Mouse (Mus musculus) layer of hippocampus, postnatal 14 days (tissue): ENCODE results near the gene Ermard. TPM values are rescaled to one million over a fixed set of nuclear protein-coding genes. Genes with fewer than 3 reads are reported as not detected.
A peak's percentile ranks its signal among the peaks of the same experiment; 100 is the strongest.

Source experiments
- DNase-seq, 2 experiments: peaks; one replicate each; pipeline ENCODE4 v3.0.0; 2021 to 2022; ENCODE audit warnings: low spot score in 2 of 2, mixed read lengths in 1 of 2
- total RNA-seq, 2 experiments: library from RNA; stranded (reverse); gene quantifications; 2 replicates each; pipeline ENCODE4 v1.2.3; 2021

The Ermard gene
- total RNA-seq, 2 experiments from 2014 or later = 62.2 to 64.7 TPM

DNA sequence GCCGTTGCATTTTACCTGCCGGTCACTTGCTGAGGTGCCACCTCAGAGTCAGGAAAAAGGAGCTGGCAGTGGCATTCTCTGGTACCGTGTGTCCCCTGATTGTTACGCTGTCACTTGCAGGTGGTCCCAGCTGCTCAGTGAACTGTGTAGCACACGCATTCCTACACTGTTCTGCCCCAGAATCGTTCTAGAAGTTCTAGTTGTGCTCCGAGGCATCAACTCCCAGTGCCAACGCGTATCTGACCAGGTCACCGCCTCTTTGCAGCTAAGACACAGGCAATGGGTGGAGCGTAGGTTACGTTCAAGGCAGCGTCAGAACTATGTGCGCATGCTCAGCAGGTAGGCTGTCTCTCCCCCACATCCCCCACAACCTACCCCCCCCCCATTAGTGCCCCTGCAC lies 18.6 kb downstream of the Ermard start:
- DNase-seq = no peak

DNA sequence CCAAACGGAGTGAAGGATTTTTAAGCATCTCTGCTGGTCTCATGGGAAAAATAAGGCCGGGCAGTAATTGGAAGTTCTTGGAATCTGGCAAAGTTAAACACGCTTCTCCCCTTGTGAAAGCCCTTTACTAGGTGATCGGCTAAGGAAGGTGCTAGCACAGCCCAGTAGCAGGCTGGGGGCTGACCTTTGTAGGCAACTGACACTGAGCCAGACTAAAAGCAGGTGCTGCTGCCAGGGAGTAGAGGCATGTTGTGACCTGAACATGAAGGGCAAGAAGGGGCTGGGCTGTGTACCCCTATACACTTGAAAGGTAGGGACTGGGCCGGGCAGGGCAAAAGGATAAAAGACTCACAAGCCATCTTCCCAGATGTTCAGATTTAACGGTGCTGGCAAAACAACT lies 19.3 kb downstream of the Ermard start:
- DNase-seq = no peak

DNA sequence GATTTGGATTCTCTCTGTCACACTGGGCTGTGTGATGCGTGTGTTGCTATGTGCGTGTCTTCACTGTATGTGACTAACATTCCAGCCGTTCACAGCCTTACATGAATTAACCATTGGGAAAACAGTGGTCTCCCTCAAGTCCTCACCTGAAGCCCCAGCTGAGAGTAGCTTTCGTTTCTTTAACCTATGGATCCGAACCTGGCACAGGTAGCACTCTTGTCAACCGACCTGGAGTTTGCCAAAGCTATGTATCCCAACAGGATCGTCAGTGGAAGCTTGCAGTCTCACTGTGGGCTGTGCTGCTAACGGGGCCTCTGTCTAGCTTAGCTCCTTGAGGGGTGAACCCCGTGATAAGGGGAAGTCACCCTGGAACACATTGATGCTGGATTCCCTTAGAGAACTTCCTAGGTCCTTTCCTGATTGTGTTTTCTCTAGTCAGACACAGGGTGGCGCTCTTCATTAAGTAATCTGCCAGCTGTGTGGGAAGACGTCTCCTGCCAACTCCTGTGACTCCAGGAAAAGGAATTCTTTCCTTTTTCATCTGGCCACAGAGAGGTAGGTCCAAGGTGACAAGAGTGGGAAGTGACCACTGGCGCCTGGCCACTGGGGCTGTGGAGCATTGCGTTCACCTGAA lies 24.5 kb downstream of the Ermard start:
- DNase-seq = peak; percentile 75 to 88

DNA sequence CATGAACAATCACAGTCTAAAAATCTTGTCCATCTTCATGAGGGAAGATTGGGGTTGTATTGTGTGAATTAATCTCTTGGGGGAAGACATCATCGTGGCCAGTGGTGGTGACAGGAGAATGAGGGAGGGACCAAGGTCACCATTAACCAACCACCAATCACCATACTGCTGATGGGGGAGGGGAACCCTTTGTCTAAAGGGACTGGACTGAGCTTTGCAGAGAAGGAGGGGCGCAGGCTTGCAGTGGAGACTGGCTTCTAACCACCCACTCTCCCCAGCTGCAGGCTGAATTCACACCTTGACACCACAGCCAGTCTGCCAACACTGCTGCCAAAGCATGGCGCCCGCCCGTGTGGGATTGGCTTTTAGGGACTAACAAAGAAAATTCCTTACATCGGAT lies 25.1 kb downstream of the Ermard start:
- DNase-seq = no peak

DNA sequence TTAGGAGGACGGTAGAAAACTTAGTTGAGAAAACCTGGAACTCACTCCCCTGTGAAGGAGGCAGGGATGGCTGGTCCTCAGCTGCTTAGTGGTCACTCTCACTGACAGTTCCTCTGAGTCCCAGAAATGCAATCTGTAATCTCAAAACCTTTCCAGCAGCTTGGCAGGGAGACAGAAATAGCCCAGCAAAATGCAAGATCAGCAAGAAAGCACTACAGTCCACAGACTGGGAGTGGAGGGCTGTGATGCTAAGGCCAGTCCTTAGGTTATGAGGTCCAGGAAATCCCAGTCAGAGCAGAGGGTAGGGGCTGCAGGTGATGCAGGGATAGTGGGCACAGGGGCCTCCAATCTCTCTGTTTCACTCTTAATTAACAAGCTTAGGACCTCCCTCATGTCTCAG lies 25.9 kb downstream of the Ermard start:
- no peak for DNase-seq

DNA sequence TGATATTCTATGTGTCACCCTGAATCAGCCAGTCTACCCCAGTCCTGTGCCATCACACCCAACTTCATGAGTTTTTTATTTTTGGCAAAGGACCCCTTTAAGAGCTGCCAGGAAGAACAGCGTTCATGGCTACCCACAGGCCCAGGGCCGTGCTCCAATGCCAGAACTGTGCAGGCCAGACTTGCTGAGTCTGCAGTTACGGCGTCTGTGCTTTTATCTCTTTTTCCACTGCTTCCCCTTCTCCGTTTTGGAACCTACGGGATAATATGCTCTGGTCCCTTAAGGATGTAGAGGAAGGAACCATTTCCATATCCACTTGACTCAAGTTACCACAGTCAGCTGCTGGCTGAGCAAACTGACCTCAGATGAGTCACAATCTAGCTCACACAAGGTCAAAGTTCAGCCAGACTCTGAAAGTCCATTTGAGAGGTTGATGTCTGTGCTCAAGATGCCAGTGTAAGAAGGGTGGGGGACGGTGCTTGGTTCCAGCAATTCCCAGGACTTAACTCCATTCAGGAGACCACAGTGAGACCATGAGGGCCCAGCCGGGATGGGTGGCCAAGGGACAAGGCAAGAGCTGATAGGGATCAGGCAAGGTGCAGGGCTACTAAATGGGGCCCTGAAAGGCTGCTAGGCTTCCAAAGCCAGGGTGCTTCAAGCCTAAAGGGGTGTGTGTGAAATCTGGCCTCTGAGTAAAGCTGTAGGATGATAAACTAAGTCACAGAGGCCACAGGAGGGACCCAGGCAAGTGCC lies 27.2 kb downstream of the Ermard start:
- DNase-seq = no peak

DNA sequence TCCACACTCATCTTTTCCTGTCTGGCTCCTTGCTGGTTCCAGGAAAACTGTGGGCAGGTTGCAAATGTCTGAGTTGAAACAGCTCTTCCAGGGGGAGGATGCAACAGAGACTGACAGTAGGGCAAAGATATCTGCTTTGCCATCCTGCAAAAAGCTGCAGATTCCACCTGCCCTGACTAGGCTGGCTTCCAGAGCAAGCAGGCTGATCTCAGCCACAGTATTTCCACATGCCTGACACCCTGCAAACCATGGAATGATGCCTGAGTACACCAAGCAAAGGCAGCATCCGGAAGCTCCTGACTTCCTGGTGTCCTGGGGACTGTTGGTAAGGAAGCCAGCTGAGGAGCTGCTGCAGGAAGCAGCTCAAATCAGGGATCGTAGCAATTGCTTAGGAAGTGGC lies 28.1 kb downstream of the Ermard start:
- DNase-seq = peak; percentile 39 to 58

DNA sequence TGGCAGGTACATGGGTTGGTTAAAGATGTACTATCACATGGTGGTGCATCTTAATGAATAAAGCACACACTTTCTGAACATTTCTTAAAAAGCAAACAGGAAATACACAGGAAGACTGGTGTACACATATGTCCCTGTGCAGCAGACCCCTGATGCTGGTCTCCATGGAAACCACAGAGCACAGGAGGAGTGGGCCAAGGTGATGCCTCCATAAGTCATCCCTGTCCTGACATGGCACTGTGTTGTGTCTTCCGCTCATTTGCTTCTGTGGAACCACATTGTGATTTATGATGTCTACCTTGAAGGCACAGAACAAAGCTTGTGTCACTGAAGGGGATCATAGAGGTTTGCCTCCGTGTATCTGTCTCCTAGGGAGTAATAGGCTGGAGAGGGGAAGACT lies 31.2 kb downstream of the Ermard start:
- DNase-seq = no peak

DNA sequence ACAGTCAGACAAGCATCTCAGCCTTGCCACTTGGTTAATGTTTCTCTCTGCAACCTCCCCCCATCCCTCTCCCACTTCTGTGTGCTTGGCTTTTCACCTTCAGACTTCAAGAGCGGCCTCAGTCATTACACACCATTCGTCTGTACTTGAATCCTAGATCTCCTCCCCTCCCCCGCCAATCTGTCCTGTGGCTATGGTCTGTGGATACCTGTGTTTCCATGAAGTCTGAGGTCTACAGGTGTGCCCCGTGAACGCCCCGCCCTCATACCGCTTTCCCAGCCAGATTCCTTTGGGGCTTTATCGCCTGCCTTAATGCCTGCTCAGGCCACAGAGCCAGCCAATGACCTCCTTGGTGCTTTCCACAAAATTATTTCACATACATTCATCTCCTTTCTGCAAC lies 34.0 kb downstream of the Ermard start:
- DNase-seq = no peak

DNA sequence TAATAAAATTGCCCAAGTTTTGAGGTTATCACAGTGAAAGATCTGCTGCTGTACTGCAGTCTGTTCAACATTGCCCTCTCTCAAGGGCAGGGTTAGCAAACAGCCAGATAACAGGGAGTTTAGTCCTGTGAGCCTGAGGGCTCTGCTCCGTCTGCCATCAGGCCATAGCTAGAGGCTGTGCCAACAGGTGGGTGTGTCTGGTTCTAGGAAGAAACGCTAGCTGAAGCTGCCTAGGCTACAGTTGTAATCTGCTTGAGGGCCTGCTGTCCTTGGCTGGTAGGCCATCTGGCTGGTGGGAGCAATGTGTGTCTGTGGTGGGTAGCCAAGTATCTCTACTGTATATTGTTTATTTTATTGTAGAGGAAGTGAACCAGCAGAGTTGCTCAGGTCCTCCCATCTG lies 36.5 kb downstream of the Ermard start:
- DNase-seq = peak in 1 of 2 experiments; percentile 27

DNA sequence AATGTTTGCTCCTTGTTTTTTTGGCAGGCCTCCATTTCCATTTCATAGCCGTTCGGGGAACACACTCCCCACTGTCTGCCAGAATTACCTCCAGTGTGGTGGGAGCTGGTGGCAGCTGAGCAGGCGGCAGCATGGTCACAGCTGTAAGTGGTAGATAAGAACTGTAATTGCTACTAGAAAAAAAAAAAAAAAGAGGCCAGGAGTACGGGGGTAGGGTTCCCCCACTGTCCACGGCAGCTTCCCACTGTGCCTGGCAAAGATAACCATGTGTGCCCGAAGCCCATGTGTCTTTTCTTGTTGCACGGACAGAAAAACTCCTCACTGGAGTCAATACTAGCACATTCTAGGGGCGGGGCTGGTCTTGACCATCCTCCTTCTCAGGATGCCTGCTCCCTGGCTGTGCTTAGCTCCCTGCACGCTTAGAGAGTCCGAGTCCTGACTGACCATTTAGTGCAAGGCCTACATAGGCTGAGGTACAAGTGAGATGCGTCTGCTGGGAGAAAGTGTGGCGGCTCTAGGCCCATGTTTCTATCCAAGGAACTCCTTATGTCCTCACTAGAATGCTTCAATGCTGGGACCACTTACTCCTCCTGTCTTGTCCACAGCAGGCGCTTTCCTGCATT lies 43.3 kb downstream of the Ermard start:
- DNase-seq = no peak

DNA sequence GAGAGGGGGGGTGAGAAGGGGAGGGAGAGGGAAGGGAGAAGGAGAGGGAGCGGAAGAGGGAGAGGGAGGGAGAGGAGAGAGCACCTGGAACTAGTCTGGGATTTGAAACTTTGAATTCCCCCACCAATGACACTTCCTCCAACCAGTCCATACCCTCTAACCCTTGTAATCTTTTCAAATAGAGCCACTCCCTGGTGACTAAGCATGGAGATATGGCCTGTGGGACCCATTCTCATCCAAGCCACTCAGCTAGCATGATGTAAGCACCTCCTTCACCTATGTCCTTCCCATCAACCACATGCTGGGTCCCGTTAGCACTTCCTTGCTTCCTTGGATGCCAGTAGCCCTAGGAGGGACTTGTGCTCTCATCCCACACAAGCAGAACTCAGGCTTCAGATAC lies 44.0 kb downstream of the Ermard start:
- no peak for DNase-seq

DNA sequence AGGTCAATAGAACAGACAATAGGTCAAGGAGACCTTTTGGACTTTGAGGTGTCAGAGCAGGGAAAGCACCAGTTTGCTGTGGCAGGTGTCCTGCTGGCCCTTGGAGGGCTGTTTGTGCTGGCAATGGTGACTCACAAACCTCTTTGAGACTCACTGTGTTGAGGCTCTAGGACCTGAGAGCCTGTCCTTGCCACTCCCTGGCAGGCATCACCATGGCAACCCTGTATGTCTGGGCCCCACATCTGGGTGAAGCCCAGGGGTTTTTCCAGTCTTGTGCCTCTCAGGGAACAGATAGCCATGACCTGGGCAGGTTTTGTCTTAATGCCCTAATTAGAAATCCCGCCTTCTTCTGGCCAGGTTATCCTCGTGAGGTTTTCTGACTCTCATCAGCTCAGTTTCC lies 47.2 kb downstream of the Ermard start:
- DNase-seq = no peak

DNA sequence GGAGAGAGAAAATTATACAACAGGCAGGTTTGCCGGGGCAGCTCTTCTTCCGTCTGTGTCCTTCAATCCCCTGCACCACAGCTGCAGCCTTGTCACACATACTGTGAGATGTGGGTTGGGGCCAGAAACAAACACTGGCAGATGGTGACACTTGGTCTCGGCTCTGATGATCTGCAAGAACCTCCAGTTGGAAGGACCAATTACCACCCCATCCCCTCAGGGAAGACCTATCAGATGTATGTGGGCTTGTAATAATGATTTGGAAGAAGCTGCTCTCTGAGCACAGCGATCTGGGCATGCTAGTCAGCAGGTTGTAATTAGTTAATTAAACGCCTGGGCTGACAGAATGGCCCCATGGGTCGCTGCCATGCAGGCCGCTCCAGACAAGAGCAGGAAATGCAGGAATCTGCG lies 47.6 kb downstream of the Ermard start:
- peak; percentile 41 to 45 for DNase-seq

DNA sequence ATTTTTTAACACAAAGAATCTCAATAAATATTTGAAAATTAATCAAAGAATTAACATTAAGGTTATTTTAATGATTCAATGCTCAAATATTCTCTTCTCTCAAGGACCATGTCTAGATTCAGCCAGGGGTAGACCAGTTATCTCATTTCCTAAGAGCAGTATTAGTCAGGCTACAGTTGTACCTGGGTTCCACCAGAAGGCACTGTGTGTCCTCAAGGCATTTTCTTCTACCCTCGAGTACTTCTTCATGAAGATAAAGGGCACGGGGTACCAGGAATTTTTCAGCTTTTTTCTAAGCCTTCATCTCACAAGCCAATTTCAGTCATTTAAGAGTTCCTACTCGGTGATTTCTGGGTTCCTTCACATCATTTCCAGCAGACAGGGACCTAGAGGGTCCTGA lies 50.7 kb downstream of the Ermard start:
- no peak for DNase-seq

DNA sequence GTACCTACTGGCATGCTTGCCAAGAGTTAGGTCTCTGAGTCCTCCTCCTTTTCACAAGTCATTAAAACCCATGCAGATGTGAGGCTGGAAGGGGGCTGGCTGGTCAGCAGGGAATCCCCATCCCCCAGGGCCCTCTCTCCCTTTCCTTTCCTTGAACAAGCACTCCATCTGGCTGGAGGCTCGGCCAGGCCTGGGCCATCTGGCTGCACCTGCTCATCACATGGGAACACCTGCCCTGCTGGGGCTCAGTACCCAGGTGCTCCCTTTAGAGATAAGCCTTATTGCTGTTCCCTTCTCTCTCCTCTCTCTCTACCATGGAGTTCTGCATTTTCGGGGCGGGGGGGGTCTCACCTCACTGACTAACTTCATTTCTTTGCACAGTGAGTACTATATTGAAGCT lies 52.5 kb downstream of the Ermard start:
- no peak for DNase-seq

DNA sequence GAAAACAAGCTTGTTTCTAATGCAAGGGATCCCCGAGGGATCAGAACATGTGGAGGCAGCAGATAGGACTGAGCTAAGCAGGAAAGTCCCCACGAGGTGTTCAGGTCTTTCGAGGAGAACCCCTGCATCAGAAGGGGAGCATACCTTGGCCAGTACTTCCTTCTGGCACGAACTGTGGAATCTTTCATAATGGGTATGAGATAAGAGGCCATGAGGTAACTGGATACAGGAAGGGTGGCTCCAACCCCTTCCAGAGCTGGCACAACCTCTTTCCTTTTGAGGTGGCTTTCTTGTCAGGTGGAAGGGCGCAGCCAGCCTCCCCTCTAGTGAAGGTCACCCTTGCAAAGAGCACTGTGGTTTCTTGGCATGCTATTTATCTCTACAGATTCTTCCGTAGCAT lies 55.8 kb downstream of the Ermard start:
- DNase-seq = no peak

DNA sequence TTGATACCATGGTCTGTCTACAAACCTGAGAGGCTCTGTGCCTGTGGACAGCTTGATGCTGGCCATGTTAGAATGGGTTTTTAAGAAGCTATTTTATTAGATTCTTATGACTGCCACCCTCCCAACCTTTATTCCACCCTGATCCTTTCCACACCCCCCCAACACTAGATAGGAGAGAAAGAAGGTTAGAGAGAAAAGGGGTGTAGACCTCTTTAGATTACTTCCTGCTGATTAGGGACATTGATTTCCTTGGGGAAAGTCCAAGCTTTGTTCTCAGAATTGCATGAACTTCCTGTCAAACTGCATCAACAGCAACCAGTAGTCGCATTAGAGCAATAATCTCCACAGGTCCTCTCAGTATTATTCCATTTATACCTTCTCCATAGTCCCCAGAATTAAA lies 57.7 kb downstream of the Ermard start:
- no peak for DNase-seq

DNA sequence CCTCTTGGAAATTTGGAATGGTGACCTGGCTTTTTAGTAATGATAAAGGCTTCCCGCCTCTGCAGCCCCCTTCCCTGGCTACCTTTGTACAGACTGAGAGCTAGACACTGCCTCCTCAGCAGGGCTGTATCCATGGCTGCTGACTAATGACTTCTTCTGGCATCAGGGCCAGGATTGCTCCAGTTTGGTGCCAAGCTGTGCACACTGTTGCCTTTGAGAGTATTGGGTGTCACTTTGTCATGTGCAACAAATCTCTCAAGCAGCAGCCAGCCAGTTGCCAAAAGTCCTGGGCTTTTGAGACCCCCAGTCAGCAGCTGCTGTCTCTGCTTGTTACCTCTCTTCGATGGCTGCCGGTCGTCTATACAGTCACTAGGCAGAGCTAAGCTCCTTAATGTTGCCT lies 60.3 kb downstream of the Ermard start:
- DNase-seq = no peak

DNA sequence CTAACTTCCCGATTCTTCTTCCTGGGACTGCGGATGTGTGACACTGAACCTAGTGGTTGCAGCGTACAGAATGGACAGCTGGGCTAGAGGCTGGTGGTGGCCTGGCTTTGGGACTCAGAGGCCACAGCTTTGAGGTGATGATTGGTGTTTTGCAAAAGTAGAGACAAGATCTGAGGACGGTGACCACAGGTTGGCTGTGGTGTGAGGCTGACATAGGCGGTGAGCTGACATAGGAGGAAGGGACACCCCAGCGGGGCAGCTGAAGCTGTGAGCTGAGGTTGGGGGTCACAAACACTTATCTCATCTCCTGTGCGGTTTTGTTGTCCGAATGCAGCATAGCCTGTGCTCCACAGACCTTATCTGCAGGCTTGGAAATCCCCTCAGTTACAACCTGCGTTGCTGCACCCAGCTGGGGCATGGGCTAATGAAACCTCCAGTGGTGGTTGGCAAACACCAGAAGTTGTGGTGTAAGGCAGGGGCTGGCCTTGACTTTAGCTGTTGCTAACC lies 66.2 kb downstream of the Ermard start:
- no peak for DNase-seq

DNA sequence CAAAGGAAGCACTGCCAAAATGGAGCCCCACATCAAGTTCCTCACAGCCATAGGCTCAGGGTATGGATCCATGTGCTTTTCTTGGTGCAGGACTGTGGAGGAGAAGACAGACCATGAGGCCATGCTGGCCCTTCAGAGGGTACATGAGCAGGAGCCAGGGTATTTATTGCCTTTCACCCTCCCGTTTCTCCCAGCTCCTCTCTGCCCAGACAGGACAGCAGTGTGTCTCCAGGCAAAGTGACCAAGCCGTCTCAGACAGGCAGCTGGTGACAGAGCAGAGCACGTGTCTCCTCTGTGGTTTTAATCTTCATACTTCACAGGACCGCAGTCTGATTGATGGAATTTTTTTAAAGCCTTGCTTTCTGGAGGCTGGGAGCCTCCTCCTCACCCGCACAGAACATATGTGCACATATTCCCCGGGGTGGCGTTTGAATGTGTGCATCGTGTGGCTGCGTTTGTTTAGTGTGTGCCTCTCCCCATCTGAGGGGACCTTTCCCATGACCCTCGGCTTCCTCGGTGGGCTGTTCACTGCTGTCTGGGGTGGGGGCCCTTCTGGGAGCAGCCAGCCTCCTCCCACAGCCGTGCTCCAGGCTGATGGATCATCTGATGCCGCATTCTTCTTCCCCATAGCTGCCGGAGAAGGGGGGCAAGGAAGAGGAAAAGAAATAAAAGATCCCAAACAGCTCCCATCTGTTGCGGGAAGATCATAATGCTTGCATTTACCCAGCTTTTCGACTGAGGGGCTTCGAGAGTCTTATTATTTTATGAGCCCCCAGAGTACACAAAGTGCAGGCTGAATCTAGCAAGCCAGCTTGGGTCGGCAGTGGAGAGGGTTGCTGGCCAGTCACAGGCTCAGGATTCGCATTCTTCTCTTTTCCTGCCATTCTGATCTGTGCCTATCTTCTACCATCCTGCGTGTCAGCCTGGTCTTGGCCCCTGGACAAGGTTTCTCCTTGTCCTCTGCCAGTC lies 67.7 kb downstream of the Ermard start:
- peak; percentile 26 to 28 for DNase-seq
